Mouse (Mus musculus) c-Kit-positive CD71-positive TER-119-negative erythroid progenitor cells, embryonic 14.5 days (primary cell): ENCODE data around the gene Abtb1.

ENCODE experiments used
- DNase-seq: peaks from one replicate; pipeline ENCODE4 v3.0.0-alpha.2; 2013; ENCODE audit warnings: low read depth

Gene Abtb1

GRCm38 (mm10) chr6:88829579-88829978, 12.2 kb downstream of the Abtb1 start:
- no peak for DNase-seq

DNA sequence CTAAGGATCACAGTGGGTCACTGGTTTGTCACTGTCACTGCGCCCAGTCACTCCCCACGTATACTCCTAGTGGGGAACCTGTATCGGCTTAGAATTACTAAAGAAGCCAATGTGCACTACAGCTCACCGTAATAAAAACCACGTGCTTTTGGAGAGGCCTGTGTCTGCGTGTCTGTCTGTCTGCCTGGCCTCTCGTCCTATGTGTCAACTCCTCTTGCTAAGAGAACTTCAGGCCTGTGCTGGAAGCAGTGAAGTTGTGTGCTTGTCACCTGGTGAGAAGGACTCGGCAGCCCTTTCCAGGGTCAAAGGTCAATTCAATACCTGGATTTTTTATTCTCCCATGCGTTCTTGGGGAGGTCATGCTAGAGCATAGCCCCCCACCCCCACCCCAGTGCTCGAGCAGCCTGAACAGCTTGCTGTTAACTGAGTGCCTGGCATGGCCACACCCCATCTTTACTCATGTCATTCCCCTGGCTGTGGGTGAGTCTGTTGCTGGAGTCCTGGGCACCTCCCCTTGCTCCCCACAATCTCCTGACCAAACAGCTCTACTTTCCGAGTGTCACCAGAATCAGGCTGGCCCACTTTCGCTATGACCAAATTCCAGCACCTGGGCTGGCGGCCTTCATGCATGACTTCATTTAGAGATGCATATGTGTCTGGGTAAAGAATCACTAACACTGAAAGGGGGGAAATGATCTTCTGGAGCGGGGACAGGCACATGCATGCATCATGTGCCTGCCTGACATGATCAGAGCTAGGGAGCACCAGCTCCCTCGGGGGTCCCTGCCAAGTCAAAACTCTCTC, 13.4 kb downstream of the Abtb1 start:
- no peak for DNase-seq

DNA sequence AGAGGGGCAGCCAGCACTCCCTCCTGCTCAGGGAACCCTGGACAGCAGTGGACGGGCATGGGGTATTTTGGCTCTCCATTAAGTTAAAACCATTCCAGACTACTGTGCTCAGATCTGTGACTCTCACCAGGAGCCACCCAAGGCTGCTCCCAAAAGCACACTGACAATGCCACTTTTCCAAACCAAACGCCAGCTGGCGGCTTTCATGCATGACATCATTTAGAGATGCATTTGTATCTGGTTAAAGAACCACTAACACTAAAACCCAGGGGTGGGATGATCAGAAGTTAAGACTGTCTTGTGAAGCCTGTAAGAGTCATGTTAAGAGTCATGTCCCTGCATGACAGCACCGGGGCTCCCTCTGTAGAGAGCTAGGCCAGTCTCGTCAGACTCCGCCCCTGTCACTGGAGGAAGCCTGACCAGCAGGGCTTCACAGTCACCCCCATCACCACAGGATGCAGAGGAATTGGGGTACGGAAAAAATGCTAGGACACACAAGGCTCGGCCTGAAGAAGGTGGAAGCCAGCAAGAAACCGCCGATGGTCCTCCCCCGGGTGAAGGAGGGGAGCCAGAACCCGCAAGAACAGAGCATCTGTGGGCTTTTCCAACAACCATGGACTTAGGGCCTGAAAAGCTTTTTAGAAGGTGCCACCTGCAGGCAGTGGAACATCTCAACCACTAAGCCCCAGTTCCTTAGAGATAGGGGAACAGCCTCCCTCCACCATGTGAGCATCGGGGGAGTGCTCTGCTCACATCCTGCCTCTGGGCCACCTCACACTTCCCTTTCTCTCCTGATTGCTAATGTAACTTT, 14.2 kb downstream of the Abtb1 start:
- no peak for DNase-seq

DNA sequence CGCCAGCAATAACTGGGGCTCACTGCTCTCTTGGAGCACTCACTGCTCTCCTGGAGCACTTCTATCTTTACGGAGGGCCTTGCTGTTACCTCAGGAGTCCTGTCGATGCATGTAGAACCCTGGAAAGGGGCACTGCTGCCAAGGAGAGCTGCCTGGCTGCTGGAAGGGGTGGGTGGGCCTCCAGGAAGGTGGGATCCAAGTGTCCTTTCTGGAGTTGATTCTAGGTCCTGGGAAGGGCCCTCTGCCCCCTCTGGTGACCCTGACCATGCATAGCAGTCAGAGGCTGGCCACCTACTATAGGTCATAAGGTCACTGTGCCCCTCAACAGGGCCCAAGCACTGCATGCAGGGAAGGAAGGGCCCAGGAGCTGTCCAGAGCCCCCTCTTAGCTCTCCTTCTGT, 14.8 kb downstream of the Abtb1 start:
- DNase-seq = no peak

- no peak for DNase-seq
These were observed 15.2 kb downstream of the Abtb1 start for GRCm38 (mm10) chr6:88826545-88826944.

GRCm38 (mm10) chr6:88826088-88826487, 15.7 kb downstream of the Abtb1 start:
- no peak for DNase-seq

- no peak for DNase-seq
These were observed 17.6 kb downstream of the Abtb1 start for GRCm38 (mm10) chr6:88824183-88824582.

DNA sequence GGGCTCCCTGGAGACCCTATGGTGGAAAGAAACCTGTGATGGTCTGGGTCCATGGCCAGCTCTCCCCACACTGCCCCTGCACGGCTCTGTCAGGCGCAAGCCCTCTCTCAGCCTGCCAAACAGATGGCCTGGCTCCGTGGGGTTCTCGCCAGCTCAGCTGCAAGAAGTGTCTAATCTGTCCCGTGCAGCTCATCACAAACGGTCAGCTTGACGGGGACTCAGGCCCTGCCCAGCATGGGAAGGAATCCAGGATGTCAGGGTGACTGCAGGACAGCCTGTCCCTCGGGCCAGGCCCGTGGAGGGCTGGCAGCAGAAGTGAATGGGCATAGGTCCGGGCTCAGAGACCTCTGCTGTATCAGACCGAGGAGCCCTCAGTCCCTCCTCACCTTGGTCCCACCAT, 19.9 kb downstream of the Abtb1 start:
- DNase-seq = no peak

DNA sequence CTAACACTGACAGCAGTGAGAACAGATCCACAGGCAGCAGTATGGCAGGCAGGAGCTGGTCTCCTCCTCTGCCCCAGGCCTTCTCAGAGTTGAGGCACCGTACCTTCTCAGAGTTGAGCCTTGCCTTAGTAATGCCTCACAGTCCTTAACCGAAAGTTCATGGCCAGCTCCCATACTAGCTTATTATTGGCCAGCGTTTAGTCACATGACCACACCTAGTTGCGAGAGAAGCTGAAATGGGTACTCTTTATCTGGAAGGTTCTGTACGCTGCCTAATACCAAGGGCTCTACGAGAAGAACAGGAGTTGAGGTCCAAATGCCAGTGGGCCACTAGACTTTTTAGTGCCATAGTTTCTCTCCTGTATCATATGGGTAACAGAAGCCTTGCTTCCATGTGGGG, 20.5 kb downstream of the Abtb1 start:
- DNase-seq = no peak

GRCm38 (mm10) chr6:88820853-88821252, 20.9 kb downstream of the Abtb1 start:
- DNase-seq = no peak

- DNase-seq = no peak
These were observed 24.9 kb downstream of the Abtb1 start for GRCm38 (mm10) chr6:88816913-88817312.

DNA sequence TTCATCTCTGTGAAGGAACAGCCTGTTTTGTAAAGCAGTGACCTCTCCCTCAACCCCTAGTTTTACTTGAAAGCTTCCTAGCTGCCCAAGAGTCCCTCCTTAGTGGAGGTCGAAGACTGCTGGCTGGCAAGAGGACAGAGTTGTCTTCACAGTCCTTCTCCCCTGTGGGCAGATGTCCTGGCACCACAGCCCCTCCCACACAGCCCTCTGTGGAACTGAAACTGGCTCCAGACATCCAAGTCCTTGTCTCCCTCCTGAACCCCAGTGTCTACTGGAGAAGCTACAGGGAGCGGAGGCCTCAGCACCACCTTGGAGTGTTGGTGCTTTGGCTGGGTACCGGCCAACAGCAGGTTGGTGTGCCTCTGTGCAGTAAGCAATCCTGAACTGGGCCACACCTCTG, 26.3 kb downstream of the Abtb1 start:
- no peak for DNase-seq

GRCm38 (mm10) chr6:88815036-88815435, 26.7 kb downstream of the Abtb1 start:
- DNase-seq = no peak

DNA sequence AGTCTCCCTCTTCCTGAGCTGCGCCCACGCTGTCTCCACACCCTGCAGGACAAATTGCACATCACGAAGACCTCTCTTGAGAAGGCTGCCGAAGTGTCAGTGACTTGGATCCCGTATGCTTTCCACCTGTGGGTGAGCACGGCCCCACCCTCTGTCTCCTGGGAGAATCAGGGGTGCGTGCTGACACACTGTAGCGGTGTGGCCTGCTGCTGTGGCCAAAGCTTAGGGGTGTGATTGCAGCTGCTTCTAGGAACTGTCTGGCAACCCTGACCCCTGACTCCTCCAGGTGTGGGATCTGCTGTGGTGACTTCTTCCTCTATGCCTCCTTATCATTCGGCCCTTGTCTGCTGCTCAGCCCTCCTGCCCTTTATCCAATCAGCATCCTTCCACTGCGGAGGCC, 28.0 kb downstream of the Abtb1 start:
- no peak for DNase-seq

- peak; percentile 65 for DNase-seq
These were observed 28.9 kb downstream of the Abtb1 start for GRCm38 (mm10) chr6:88812886-88813285.

GRCm38 (mm10) chr6:88811880-88812400, 29.8 kb downstream of the Abtb1 start:
- DNase-seq = no peak

DNA sequence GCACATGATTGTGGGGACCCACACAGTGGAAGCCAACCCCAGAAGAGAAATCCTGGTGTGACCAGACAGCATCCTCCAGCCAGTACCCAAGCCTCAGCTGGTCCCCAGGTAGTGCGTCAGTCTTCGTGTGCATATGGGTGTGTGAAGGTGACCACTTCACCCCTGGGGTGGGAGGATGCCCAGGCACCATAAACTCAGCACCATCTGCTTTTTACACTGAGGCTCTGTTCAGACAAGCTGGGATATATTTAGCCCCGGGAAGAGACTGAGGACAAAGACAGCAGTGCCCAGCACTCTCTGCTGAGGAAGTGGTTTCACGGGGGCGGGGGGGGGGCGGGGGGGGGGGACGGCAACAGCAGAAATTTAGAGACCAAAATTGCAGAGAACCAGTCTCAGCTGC, 30.4 kb downstream of the Abtb1 start:
- no peak for DNase-seq

- no peak for DNase-seq
These were observed 31.5 kb downstream of the Abtb1 start for GRCm38 (mm10) chr6:88810291-88810690.

GRCm38 (mm10) chr6:88809091-88810037, 32.4 kb downstream of the Abtb1 start:
- DNase-seq = no peak

DNA sequence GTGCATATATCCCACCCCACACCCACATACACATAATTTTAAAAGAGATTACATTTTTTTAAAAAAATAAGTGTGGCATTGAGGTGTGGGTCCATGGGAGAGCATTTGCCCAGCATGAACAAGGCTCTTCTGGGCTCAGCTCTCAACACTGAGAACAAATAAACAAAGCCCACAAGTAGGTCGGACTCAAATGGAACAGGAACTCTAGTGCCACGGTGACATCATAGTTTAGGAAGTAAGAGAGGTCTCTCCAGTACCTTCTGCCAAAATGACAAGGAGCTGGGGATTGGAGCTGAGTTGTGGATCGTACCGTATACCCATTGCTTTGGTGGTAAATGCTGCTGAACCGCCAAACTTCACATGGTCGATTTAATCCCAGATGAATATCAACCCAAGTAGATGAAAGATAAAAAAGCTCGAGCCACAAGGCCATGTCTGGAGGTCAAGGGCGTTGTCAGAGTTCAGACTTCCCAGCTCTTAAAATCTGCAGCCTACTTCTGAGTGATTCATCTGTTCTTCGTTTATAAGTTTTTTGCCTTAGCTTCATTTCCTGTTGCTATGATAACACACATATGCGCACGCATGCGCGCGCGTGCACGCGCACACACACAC, 36.7 kb downstream of the Abtb1 start:
- no peak for DNase-seq

GRCm38 (mm10) chr6:88803957-88804695, 37.7 kb downstream of the Abtb1 start:
- DNase-seq = peak; percentile 33
